ENCODE assay signal across 19 mouse cellular contexts in genomic region chr11:78628871-78629270, GRCm38 (mm10).
"Had no signal": no experiment of that assay in that cellular context is flagged by ENCODE, and none has a peak within 500 bp of the region (broad histone marks: within the 10 kb centered on the region; RNA-seq: fewer than 3 reads in every experiment).

No protein-coding gene starts in this region.

- H3K27me3 ChIP-seq: kidney, embryonic 15.5 days; megakaryocyte, embryonic 14.5 days; midbrain, embryonic 13.5 days; stomach, embryonic 15.5 days had no signal

- H3K9me3 ChIP-seq: kidney, embryonic 15.5 days; megakaryocyte, embryonic 14.5 days; midbrain, embryonic 10.5 days; midbrain, embryonic 13.5 days; stomach, embryonic 15.5 days had no signal

- H3K4me3 ChIP-seq: kidney, embryonic 15.5 days; left cerebral cortex, adult 2 months; megakaryocyte, embryonic 14.5 days; midbrain, embryonic 10.5 days; midbrain, embryonic 13.5 days; stomach, embryonic 15.5 days had no signal

- ATAC-seq: intestine, embryonic 16.5 days; liver, postnatal 0 days; lung, postnatal 0 days; midbrain, embryonic 13.5 days had no signal

- H3K4me1 ChIP-seq: midbrain, embryonic 10.5 days; midbrain, embryonic 13.5 days; stomach, embryonic 15.5 days had no signal

- H3K36me3 ChIP-seq: stomach, embryonic 15.5 days had no signal

- H3K9ac ChIP-seq: kidney, embryonic 15.5 days; liver, embryonic 14.5 days; liver, postnatal 0 days; lung, embryonic 14.5 days; midbrain, embryonic 13.5 days; stomach, embryonic 15.5 days had no signal

- DNase-seq: kidney, adult 18-20 months; kidney, postnatal 14 days; layer of hippocampus, postnatal 36 days; liver, postnatal 0 days; lung, embryonic 14.5 days; lung, postnatal 36 days; right cerebral cortex, postnatal 25 days; spleen, adult 18-20 months; thymus, postnatal 36 days had no signal

- H3K27ac ChIP-seq: kidney, embryonic 15.5 days; left cerebral cortex, adult 2 months; liver, embryonic 14.5 days; midbrain, embryonic 10.5 days; midbrain, embryonic 13.5 days; stomach, embryonic 15.5 days had no signal

- H3K4me2 ChIP-seq: kidney, embryonic 15.5 days; liver, embryonic 11.5 days; lung, embryonic 14.5 days; midbrain, embryonic 13.5 days; stomach, embryonic 15.5 days had no signal
